Mouse (Mus musculus) heart, embryonic 14.5 days (tissue): ENCODE measurements around the gene Usp8. TPM values are rescaled to one million over a fixed set of nuclear protein-coding genes. Genes with fewer than 3 reads are reported as not detected.

ENCODE experiments used
- ATAC-seq: fragments of 200-750 bp; cut with Nextera tagmentation; 2 replicates; pipeline ENCODE4 v1.8.0; 2017; ENCODE audit warnings: low read depth, moderate TSS enrichment; ENCODE audit not compliant: insufficient number of reproducible peaks, insufficient read depth, low FRiP score
- H3K27ac ChIP-seq, 2 experiments: fragments of 200-500 bp in 1 of 2; fragments of 300-500 bp in 1 of 2; sonication (generic) in 1 of 2; replicated peaks in 1 of 2; 2 replicates each; pipeline ENCODE4 v1.5.1; 2012 to 2014; ENCODE audit warnings: low read depth in 2 of 2, low read length in 2 of 2, control low read depth in 1 of 2, mild to moderate bottlenecking in 1 of 2, mixed read lengths in 1 of 2; ENCODE audit not compliant: control insufficient read depth in 1 of 2, insufficient read depth in 1 of 2
- H3K27me3 ChIP-seq: fragments of 300-500 bp; sonication (generic); 2 replicates; pipeline ENCODE4 v1.6.1; 2014; ENCODE audit warnings: mild to moderate bottlenecking, low read length, control low read depth; ENCODE audit not compliant: control insufficient read depth, insufficient read depth
- H3K36me3 ChIP-seq: fragments of 300-500 bp; sonication (generic); 2 replicates; pipeline ENCODE4 v1.6.1; 2014; ENCODE audit warnings: mild to moderate bottlenecking, control low read depth, low read length, mixed read lengths; ENCODE audit not compliant: control insufficient read depth, insufficient read depth
- H3K4me1 ChIP-seq, 2 experiments: fragments of 200-500 bp in 1 of 2; fragments of 300-500 bp in 1 of 2; sonication (generic) in 1 of 2; 2 replicates each; pipeline ENCODE4 v1.6.1; 2012 to 2014; ENCODE audit warnings: low read length in 2 of 2, control low read depth in 1 of 2, mixed read lengths in 1 of 2; ENCODE audit not compliant: control insufficient read depth in 2 of 2, insufficient read depth in 2 of 2
- H3K4me2 ChIP-seq: fragments of 300-500 bp; sonication (generic); 2 replicates; pipeline ENCODE4 v1.6.1; 2014; ENCODE audit warnings: mild to moderate bottlenecking, low read length
- H3K4me3 ChIP-seq, 2 experiments: fragments of 200-500 bp in 1 of 2; fragments of 300-500 bp in 1 of 2; sonication (generic) in 1 of 2; 2 replicates each; pipeline ENCODE4 v1.5.1; 2012 to 2014; ENCODE audit warnings: low read length in 2 of 2, mild to moderate bottlenecking in 2 of 2, control low read depth in 1 of 2, low read depth in 1 of 2, moderate library complexity in 1 of 2; ENCODE audit not compliant: control insufficient read depth in 1 of 2, insufficient read depth in 1 of 2
- H3K9ac ChIP-seq: fragments of 300-500 bp; sonication (generic); 2 replicates; pipeline ENCODE4 v1.6.1; 2014; ENCODE audit warnings: mild to moderate bottlenecking, low read length
- H3K9me3 ChIP-seq: fragments of 300-500 bp; sonication (generic); 2 replicates; pipeline ENCODE4 v1.6.1; 2016; ENCODE audit warnings: low read length, control low read depth; ENCODE audit not compliant: control insufficient read depth
- WGBS: fragments of 180-500 bp; shearing (Covaris S2); extraction: QIAGEN DNeasy Blood & Tissue Kit; methylation state at CpG from one replicate; pipeline ENCODE4 v1.1.7; 2014; 5-methylcytosine and 5-hydroxymethylcytosine counted together
- polyA plus RNA-seq: library from polyadenylated mRNA; unstranded; fragments of >200 nt; fragmentation: Nextera tagmentation; extraction: Ambion mirVana; gene quantifications from 2 replicates; pipeline ENCODE4 v1.2.1, GENCODE M21; 2014

Gene Usp8
- polyA plus RNA-seq, 1 experiment from 2014 or later, result 32.1 TPM

DNA sequence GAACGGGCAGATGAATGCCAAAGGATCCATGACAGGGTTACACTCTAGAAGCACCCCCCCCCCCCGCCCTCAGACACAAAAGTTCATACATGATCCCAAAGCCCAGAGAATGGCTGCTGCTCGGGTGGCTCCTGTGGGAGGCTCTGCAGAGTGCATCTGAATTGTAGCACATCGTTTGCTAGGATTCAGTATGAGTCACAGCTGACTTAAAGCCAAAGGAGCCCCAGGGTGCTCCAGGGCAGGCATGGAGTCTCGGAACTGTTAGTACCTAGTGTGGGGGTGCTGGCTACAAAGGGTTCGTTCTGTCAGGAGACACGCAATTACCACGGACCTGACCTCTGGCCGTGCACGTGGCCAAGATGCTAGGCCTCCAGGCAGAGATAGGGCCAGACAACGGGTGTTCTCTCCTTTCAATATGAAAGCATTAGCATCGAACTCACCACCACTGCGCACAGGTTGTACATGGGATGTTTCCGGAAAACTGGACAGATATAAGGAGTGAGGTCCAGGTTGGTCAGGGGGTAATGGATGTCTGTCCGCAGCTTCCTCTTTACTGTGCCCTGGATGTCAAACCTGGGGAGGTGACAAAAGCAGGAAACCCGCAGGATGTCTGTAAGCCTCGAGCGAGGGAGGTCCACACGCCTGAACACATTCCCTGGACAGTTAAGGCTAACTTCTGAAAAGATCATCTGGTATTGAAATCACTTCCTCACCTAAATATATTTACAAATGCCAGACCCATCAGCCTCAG lies 62.5 kb downstream of the Usp8 start:
- Histone ChIP-seq H3K4me2 (no peak overlapping the region), H3K27me3 (no peaks in the 10 kb centered on the region), H3K27ac (no peak overlapping the region), H3K9me3 (no peaks in the 10 kb centered on the region), H3K9ac (no peak overlapping the region), H3K4me1 (peaks cover 0 to 4% of the 10 kb centered on the region in 2 experiments; a peak in 1 of 4 replicates), H3K4me3 (no peak overlapping the region), H3K36me3 (no peaks in the 10 kb centered on the region)
- ATAC-seq, result no peak
- WGBS, result 63% methylated on average over 19 of the region's 19 CpGs

GRCm38 (mm10) chr2:126772217-126772616 lies 65.1 kb downstream of the Usp8 start:
- Histone ChIP-seq H3K4me1 (no peaks in the 10 kb centered on the region), H3K4me3 (no peak overlapping the region), H3K27ac (no peak overlapping the region), H3K9me3 (no peaks in the 10 kb centered on the region), H3K27me3 (no peaks in the 10 kb centered on the region), H3K36me3 (no peaks in the 10 kb centered on the region), H3K9ac (no peak overlapping the region), H3K4me2 (no peak overlapping the region)
- WGBS, result 86% methylated on average over 5 of the region's 5 CpGs
- ATAC-seq, result no peak

GRCm38 (mm10) chr2:126775951-126776350 lies 68.8 kb downstream of the Usp8 start:
- no peaks in the 10 kb centered on the region for H3K4me1 ChIP-seq
- H3K9ac ChIP-seq, result no peak overlapping the region
- no peaks in the 10 kb centered on the region for H3K9me3 ChIP-seq
- H3K4me3 ChIP-seq, result no peak overlapping the region
- no peak overlapping the region for H3K4me2 ChIP-seq
- H3K27me3 ChIP-seq, result no peaks in the 10 kb centered on the region
- no peaks in the 10 kb centered on the region for H3K36me3 ChIP-seq
- no peak overlapping the region for H3K27ac ChIP-seq
- ATAC-seq, result no peak
- WGBS, result 61% methylated on average over 4 of the region's 4 CpGs

DNA sequence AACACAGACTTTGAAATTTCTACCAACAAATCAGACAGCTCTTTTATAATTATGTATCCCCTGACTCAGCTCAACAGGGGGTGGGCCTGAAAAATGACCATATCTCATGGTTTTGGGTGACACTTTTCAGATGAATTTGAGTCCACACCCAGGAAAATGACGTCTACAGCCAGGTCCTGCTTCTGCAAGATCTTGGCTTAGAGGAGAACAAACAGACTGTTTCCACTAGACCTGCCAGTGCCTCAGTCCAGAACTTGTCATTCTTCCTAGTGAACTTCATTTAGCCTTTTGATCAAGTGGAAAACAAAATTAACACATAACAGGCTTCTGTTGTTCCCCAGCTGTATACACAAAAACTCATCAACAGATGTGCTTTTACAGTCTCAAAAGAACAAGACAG lies 69.3 kb downstream of the Usp8 start:
- Histone ChIP-seq H3K9me3 (no peaks in the 10 kb centered on the region), H3K4me2 (no peak overlapping the region), H3K27ac (no peak overlapping the region), H3K36me3 (no peaks in the 10 kb centered on the region), H3K4me3 (no peak overlapping the region), H3K27me3 (no peaks in the 10 kb centered on the region), H3K4me1 (no peaks in the 10 kb centered on the region), H3K9ac (no peak overlapping the region)
- 26% methylated on average over 1 of the region's 1 CpGs for WGBS
- ATAC-seq, result no peak

GRCm38 (mm10) chr2:126778806-126779205 lies 71.7 kb downstream of the Usp8 start:
- H3K4me2 ChIP-seq, result no peak overlapping the region
- no peak for ATAC-seq
- H3K4me3 ChIP-seq, result no peak overlapping the region
- no peak overlapping the region for H3K9ac ChIP-seq
- H3K9me3 ChIP-seq, result no peaks in the 10 kb centered on the region
- no peaks in the 10 kb centered on the region for H3K4me1 ChIP-seq
- H3K36me3 ChIP-seq, result no peaks in the 10 kb centered on the region
- 82% methylated on average over 4 of the region's 4 CpGs for WGBS
- H3K27ac ChIP-seq, result no peak overlapping the region
- H3K27me3 ChIP-seq, result no peaks in the 10 kb centered on the region

DNA sequence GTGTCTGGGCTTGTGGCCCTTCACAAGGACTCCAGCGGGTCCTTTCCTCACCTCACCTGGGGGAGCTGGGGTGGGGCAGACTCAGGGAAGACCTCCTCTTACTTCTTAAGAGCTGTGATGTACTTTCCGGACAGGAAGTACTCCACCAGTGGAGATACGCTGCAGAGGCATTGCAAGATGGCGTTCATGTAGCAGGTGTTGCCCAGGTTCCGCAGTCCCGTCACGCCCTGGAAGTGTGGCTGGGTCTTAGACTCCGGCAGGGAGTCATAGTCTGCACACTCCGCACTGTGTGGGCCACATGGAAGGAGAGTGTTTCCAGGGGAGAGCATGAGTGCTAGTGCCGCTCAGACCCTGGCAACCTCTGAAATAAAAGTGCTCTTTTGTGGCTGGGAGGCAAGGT lies 73.2 kb downstream of the Usp8 start:
- Histone ChIP-seq H3K9me3 (no peaks in the 10 kb centered on the region), H3K9ac (no peak overlapping the region), H3K36me3 (no peaks in the 10 kb centered on the region), H3K27me3 (no peaks in the 10 kb centered on the region), H3K4me3 (no peak overlapping the region), H3K4me1 (no peaks in the 10 kb centered on the region), H3K4me2 (no peak overlapping the region), H3K27ac (no peak overlapping the region)
- no peak for ATAC-seq
- 77% methylated on average over 10 of the region's 10 CpGs for WGBS

- ATAC-seq, result no peak
- Histone ChIP-seq H3K4me2 (no peak overlapping the region), H3K27ac (no peak overlapping the region), H3K36me3 (no peaks in the 10 kb centered on the region), H3K27me3 (no peaks in the 10 kb centered on the region), H3K4me1 (no peaks in the 10 kb centered on the region), H3K9me3 (no peaks in the 10 kb centered on the region), H3K9ac (no peak overlapping the region), H3K4me3 (no peak overlapping the region)
- 81% methylated on average over 1 of the region's 1 CpGs for WGBS
Observed at GRCm38 (mm10) chr2:126781478-126781877, 74.3 kb downstream of the Usp8 start.

DNA sequence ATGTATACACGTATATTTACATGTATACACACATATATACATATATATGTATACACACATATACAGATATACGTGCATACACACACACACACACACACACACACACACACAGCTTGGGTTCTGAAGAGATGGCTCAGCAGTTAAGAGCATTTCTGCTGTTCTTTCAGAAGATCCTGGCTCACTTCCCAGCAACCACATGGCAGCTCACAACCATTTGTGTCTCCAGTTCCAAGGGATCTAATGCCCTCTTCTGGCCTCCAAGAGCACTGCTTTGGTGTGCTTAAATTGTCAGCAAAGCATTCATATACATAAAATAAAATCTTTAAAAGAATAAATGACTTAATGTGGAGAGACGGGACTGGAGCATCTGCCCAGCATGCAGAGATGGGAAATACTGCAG lies 75.3 kb downstream of the Usp8 start:
- no peak overlapping the region for H3K4me3 ChIP-seq
- no peaks in the 10 kb centered on the region for H3K36me3 ChIP-seq
- H3K27ac ChIP-seq, result no peak overlapping the region
- no peaks in the 10 kb centered on the region for H3K4me1 ChIP-seq
- H3K27me3 ChIP-seq, result no peaks in the 10 kb centered on the region
- H3K9me3 ChIP-seq, result no peaks in the 10 kb centered on the region
- no peak overlapping the region for H3K9ac ChIP-seq
- no peak for ATAC-seq
- 80% methylated on average over 3 of the region's 3 CpGs for WGBS
- no peak overlapping the region for H3K4me2 ChIP-seq
